Mouse (Mus musculus): ENCODE measurements around the gene Eps8l3. TPM values are rescaled to one million over a fixed set of nuclear protein-coding genes. Genes with fewer than 3 reads are reported as not detected.

The Eps8l3 gene
- total and polyA plus RNA-seq, 3 experiments: 0.12 TPM; not detected in 2

DNA sequence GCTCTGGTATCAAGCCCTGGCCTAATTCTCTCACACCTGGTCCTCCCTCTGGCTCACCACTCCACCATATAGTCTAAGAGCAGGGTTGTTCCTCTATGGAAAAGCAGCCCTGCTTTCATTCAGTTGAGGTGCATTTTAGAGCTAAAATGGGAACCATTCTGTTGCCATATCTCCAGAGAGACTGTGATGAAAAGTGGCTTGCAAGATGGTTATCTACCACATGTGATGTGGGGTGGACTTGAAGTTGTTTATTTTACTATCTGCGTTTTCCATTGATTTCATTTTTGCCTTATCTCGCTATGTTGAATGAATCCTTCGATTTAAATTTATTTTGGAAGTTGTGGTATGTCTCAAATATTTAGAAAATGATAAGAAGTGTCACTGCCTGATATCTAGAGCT lies 30.2 kb upstream of the Eps8l3 start:
- DNase-seq (ENCODE audit: low read depth, low spot score): no peak
- peaks cover 8 to 9% of the 10 kb centered on the region in 2 experiments for H3K27me3 ChIP-seq (ENCODE audit: control insufficient read depth in 1 of 2, insufficient read depth in 2 of 2, low read length in 2 of 2)
- no peak overlapping the region for H3K9ac ChIP-seq (ENCODE audit: control insufficient read depth, low read depth, low read length, poor library complexity, severe bottlenecking)
- H3K9me3 ChIP-seq (replicated peaks; ENCODE audit: insufficient read depth, low read length): no peaks in the 10 kb centered on the region
- TF ChIP-seq E2F4 (IDR thresholded peaks at IDR 0.05; ENCODE audit: borderline replicate concordance, low read depth, low read length) (no peak), POLR2AphosphoS2 (IDR thresholded peaks at IDR 0.05; ENCODE audit: low read length) (no peak), RAD21 (IDR thresholded peaks at IDR 0.05; ENCODE audit: low read depth, low read length) (no peak), JUND (IDR thresholded peaks at IDR 0.05; ENCODE audit: low read depth, low read length) (no peak), MYC (IDR thresholded peaks at IDR 0.05; ENCODE audit: low read depth, low read length) (no peak), ETS1 (IDR thresholded peaks at IDR 0.05; ENCODE audit: low read depth, low read length) (no peak), SIN3A (IDR thresholded peaks at IDR 0.05; ENCODE audit: low read length) (no peak), ZC3H11A (IDR thresholded peaks at IDR 0.05; ENCODE audit: low read depth, low read length) (no peak), RCOR1 (IDR thresholded peaks at IDR 0.05; ENCODE audit: low read depth, low read length) (no peak), TCF12 (IDR thresholded peaks at IDR 0.05; ENCODE audit: low read depth, low read length) (no peak), EP300 (IDR thresholded peaks at IDR 0.05; ENCODE audit: low read depth in 1 of 2, low read length in 2 of 2) (no peak), GABPA (IDR thresholded peaks at IDR 0.05; ENCODE audit: low read depth, low read length) (no peak), TBP (IDR thresholded peaks at IDR 0.05; ENCODE audit: low read depth, low read length) (no peak), CTCF (IDR thresholded peaks at IDR 0.05 in 2 of 3, conservative IDR thresholded peaks at IDR 0.05 in 1 of 3; ENCODE audit: control insufficient read depth in 1 of 3, insufficient read depth in 1 of 3, low read depth in 2 of 3, low read length in 3 of 3, poor library complexity in 1 of 3, severe bottlenecking in 1 of 3) (no peak), HCFC1 (IDR thresholded peaks at IDR 0.05; ENCODE audit: low read depth, low read length) (no peak), MAX (IDR thresholded peaks at IDR 0.05; ENCODE audit: low read length) (no peak), MAFK (IDR thresholded peaks at IDR 0.05; ENCODE audit: borderline replicate concordance, low read depth, low read length) (no peak), USF1 (IDR thresholded peaks at IDR 0.05; ENCODE audit: low read depth, low read length) (no peak)
- no peak overlapping the region for H3K27ac ChIP-seq (ENCODE audit: control insufficient read depth, low read depth, low read length)
- no peaks in the 10 kb centered on the region for H3K79me2 ChIP-seq (ENCODE audit: control insufficient read depth, insufficient read depth, low read length, poor library complexity)
- H3K4me1 ChIP-seq (ENCODE audit: control insufficient read depth in 1 of 2, insufficient read depth in 2 of 2, low read length in 2 of 2): no peaks in the 10 kb centered on the region
- H3K4me3 ChIP-seq (ENCODE audit: control insufficient read depth in 1 of 2, insufficient read depth in 1 of 2, low read depth in 2 of 2, low read length in 2 of 2): no peak overlapping the region
- H3K36me3 ChIP-seq (ENCODE audit: control insufficient read depth in 1 of 2, insufficient read depth in 2 of 2, low read length in 2 of 2): no peaks in the 10 kb centered on the region

DNA sequence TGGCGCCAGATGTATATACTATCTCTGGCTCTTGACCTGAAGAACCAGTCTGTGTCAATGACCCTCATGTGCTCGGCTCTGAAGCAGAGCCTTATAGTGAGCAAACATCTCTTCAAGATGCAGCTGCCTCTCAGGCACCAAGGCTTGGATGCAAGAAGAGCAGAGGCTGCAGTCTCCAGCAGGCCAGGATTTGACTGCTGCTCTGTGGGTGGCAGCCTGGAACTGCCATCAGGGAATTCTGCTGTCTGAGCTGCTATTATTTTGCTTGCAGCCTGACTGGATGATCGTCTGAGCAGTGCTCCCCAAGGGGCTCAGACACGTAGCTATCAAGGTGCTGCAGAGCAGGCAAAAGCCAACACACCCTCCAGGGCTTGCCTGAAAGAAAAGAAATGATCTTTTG lies 28.9 kb upstream of the Eps8l3 start:
- Histone ChIP-seq H3K27me3 (ENCODE audit: control insufficient read depth in 1 of 2, insufficient read depth in 2 of 2, low read length in 2 of 2) (peaks cover 4 to 9% of the 10 kb centered on the region in 2 experiments; a peak in 3 of 4 replicates), H3K36me3 (ENCODE audit: control insufficient read depth in 1 of 2, insufficient read depth in 2 of 2, low read length in 2 of 2) (no peaks in the 10 kb centered on the region), H3K79me2 (ENCODE audit: control insufficient read depth, insufficient read depth, low read length, poor library complexity) (no peaks in the 10 kb centered on the region), H3K4me1 (ENCODE audit: control insufficient read depth in 1 of 2, insufficient read depth in 2 of 2, low read length in 2 of 2) (no peaks in the 10 kb centered on the region), H3K9ac (ENCODE audit: control insufficient read depth, low read depth, low read length, poor library complexity, severe bottlenecking) (no peak overlapping the region), H3K4me3 (ENCODE audit: control insufficient read depth in 1 of 2, insufficient read depth in 1 of 2, low read depth in 2 of 2, low read length in 2 of 2) (no peak overlapping the region), H3K27ac (ENCODE audit: control insufficient read depth, low read depth, low read length) (no peak overlapping the region), H3K9me3 (replicated peaks; ENCODE audit: insufficient read depth, low read length) (no peaks in the 10 kb centered on the region)
- no peak for DNase-seq (ENCODE audit: low read depth, low spot score)
- no peak for TF ChIP-seq RAD21 (IDR thresholded peaks at IDR 0.05; ENCODE audit: low read depth, low read length)
- no peak for TF ChIP-seq NELFE (IDR thresholded peaks at IDR 0.05; ENCODE audit: low read depth, low read length)
- TF ChIP-seq POLR2AphosphoS5 (IDR thresholded peaks at IDR 0.05; ENCODE audit: borderline replicate concordance, low read depth, low read length): no peak
- TF ChIP-seq GATA1 (IDR thresholded peaks at IDR 0.05; ENCODE audit: low read depth, low read length): no peak
- no peak for TF ChIP-seq POLR2A (IDR thresholded peaks at IDR 0.05; ENCODE audit: control insufficient read depth in 1 of 2, insufficient read depth in 1 of 2, low read depth in 1 of 2, low read length in 2 of 2, poor library complexity in 1 of 2)
- no peak for TF ChIP-seq ZNF384 (IDR thresholded peaks at IDR 0.05; ENCODE audit: low read depth, low read length)
- no peak for TF ChIP-seq NRF1 (IDR thresholded peaks at IDR 0.05; ENCODE audit: insufficient read depth, low read depth, low read length, poor library complexity, severe bottlenecking)
- no peak for TF ChIP-seq MEF2A (IDR thresholded peaks at IDR 0.05; ENCODE audit: extremely low read depth, insufficient replicate concordance, low read depth, low read length, poor library complexity, severe bottlenecking)
- no peak for TF ChIP-seq SIN3A (IDR thresholded peaks at IDR 0.05; ENCODE audit: low read length)
- TF ChIP-seq JUND (IDR thresholded peaks at IDR 0.05; ENCODE audit: low read depth, low read length): no peak
- no peak for TF ChIP-seq USF1 (IDR thresholded peaks at IDR 0.05; ENCODE audit: low read depth, low read length)
- TF ChIP-seq MYC (IDR thresholded peaks at IDR 0.05; ENCODE audit: low read depth, low read length): no peak
- no peak for TF ChIP-seq MAX (IDR thresholded peaks at IDR 0.05; ENCODE audit: low read length)
